Mouse (Mus musculus) embryonic fibroblast, embryonic 13.5 days (primary cell): ENCODE measurements around the gene Dpm2. TPM values are rescaled to one million over a fixed set of nuclear protein-coding genes. Genes with fewer than 3 reads are reported as not detected.

ENCODE experiments used
- H3K27ac ChIP-seq: 2 replicates; pipeline ENCODE4 v1.5.1; 2012; ENCODE audit warnings: low read length, control low read depth, inconsistent platforms; ENCODE audit not compliant: insufficient read depth
- H3K4me1 ChIP-seq: 2 replicates; pipeline ENCODE4 v1.6.1; 2011; ENCODE audit warnings: low read length; ENCODE audit not compliant: control insufficient read depth, insufficient read depth
- H3K4me3 ChIP-seq: 2 replicates; pipeline ENCODE4 v1.5.1; 2011; ENCODE audit warnings: mild to moderate bottlenecking, control low read depth, low read length; ENCODE audit not compliant: insufficient read depth
- CTCF ChIP-seq: IDR thresholded peaks from 2 replicates; pipeline ENCODE4 v1.5.1; 2011; ENCODE audit warnings: mild to moderate bottlenecking, control low read depth, low read length, moderate library complexity, borderline replicate concordance; ENCODE audit not compliant: insufficient read depth
- POLR2A ChIP-seq: IDR thresholded peaks from 2 replicates; pipeline ENCODE4 v1.6.1; 2011; ENCODE audit warnings: low read depth, mild to moderate bottlenecking, control low read depth, low read length, moderate library complexity
- polyA plus RNA-seq: library from polyadenylated mRNA; stranded (reverse); fragments of >200 nt; gene quantifications from 2 replicates; pipeline ENCODE4 v1.2.4, GENCODE M21; 2011; ENCODE audit warnings: low read depth; ENCODE audit not compliant: missing spikeins, insufficient read length

Gene Dpm2
- polyA plus RNA-seq, 1 experiment, result 71.9 TPM

GRCm38 (mm10) chr2:32559570-32559969 is 11.1 kb upstream of the Dpm2 start:
- H3K4me3 ChIP-seq, result no peak overlapping the region
- TF ChIP-seq POLR2A, result no peak
- no peak for TF ChIP-seq CTCF
- no peak overlapping the region for H3K27ac ChIP-seq

GRCm38 (mm10) chr2:32566536-32567063 is 4.1 kb upstream of the Dpm2 start:
- TF ChIP-seq POLR2A (no peak), CTCF (peak; percentile 55; the same call in 1 of the 2 replicates)
- no peaks in the 10 kb centered on the region for H3K4me1 ChIP-seq
- no peak overlapping the region for H3K27ac ChIP-seq
- H3K4me3 ChIP-seq, result no peak overlapping the region

More at GRCm38 (mm10) chr2:32559570-32559969, 11.1 kb upstream of the Dpm2 start:
- H3K4me1 ChIP-seq, result no peaks in the 10 kb centered on the region

- no peak overlapping the region for H3K27ac ChIP-seq
- H3K4me3 ChIP-seq, result no peak overlapping the region
- no peaks in the 10 kb centered on the region for H3K4me1 ChIP-seq
- no peak for TF ChIP-seq CTCF
- TF ChIP-seq POLR2A, result no peak
Measured at GRCm38 (mm10) chr2:32568149-32568548, 2.5 kb upstream of the Dpm2 start.

- no peaks in the 10 kb centered on the region for H3K4me1 ChIP-seq
- no peak overlapping the region for H3K27ac ChIP-seq
- TF ChIP-seq CTCF (no peak), POLR2A (no peak)
- H3K4me3 ChIP-seq, result no peak overlapping the region
Measured at GRCm38 (mm10) chr2:32568941-32569340, 1.7 kb upstream of the Dpm2 start.

- H3K4me3 ChIP-seq, result no peak overlapping the region
- no peak overlapping the region for H3K27ac ChIP-seq
- no peak for TF ChIP-seq CTCF
- TF ChIP-seq POLR2A, result no peak
- H3K4me1 ChIP-seq, result no peaks in the 10 kb centered on the region
Measured at GRCm38 (mm10) chr2:32572196-32572595, 1.5 kb downstream of the Dpm2 start.

- peak within 1 kb of the TSS; percentile 30 for H3K4me3 ChIP-seq
- H3K4me1 ChIP-seq, result no peaks in the 10 kb centered on the region
- TF ChIP-seq CTCF, result no peak
- TF ChIP-seq POLR2A, result no peak; the same call in 1 of the 2 replicates
- no peak within 1 kb of the TSS for H3K27ac ChIP-seq
Measured at GRCm38 (mm10) chr2:32574497-32574896, 3.8 kb downstream of the Dpm2 start, which contains the start of gene Pip5kl1. Pip5kl1 (plus strand) TSS chr2:32574797.

- Histone ChIP-seq H3K4me3 (peak overlapping the region; percentile 30), H3K4me1 (no peaks in the 10 kb centered on the region), H3K27ac (no peak overlapping the region)
- TF ChIP-seq CTCF, result 0 out of 2 replicates have a peak, but pooled peaks have one; percentile 23
- TF ChIP-seq POLR2A, result no peak; the same call in 1 of the 2 replicates
Measured at GRCm38 (mm10) chr2:32574901-32575585, 4.4 kb downstream of the Dpm2 start.

- H3K27ac ChIP-seq, result no peak within 1 kb of the TSS
- TF ChIP-seq CTCF (no peak), POLR2A (no peak)
- no peaks in the 10 kb centered on the region for H3K4me1 ChIP-seq
- H3K4me3 ChIP-seq, result peak within 1 kb of the TSS; percentile 30
Measured at GRCm38 (mm10) chr2:32575586-32576160, 5.0 kb downstream of the Dpm2 start, which contains the start of gene 9430097D07Rik. 9430097D07Rik (minus strand) TSS chr2:32575684.

- Histone ChIP-seq H3K27ac (no peak overlapping the region), H3K4me3 (no peak overlapping the region), H3K4me1 (no peaks in the 10 kb centered on the region)
- no peak for TF ChIP-seq CTCF
- no peak for TF ChIP-seq POLR2A
Measured at GRCm38 (mm10) chr2:32576532-32576931, 5.9 kb downstream of the Dpm2 start.

- Histone ChIP-seq H3K4me3 (no peak overlapping the region), H3K27ac (no peak overlapping the region), H3K4me1 (no peaks in the 10 kb centered on the region)
- TF ChIP-seq CTCF, result no peak
- TF ChIP-seq POLR2A, result no peak
Measured at GRCm38 (mm10) chr2:32578146-32579046, 7.7 kb downstream of the Dpm2 start.
